Mouse (Mus musculus) heart, adult 11 months (tissue): ENCODE results near the gene Akap9.
"Not testable (repeated sequence)": the region's sequence is repeated elsewhere in the genome, so short reads cannot be mapped to it uniquely, and the experiment has no call there.

Experiments
- DNase-seq: peaks from one replicate; pipeline ENCODE4 v3.0.0; 2022

The Akap9 gene

GRCm38 (mm10) chr5:4040922-4041321 lies 113.1 kb downstream of the Akap9 start:
- DNase-seq, result no peak

- no peak for DNase-seq
Observed at GRCm38 (mm10) chr5:4060313-4060712, 132.5 kb downstream of the Akap9 start.

GRCm38 (mm10) chr5:4066476-4067115 lies 138.7 kb downstream of the Akap9 start:
- DNase-seq, result no peak

GRCm38 (mm10) chr5:4067203-4067602 lies 139.3 kb downstream of the Akap9 start:
- no peak for DNase-seq

- no peak for DNase-seq
Observed at GRCm38 (mm10) chr5:4079086-4079485, 151.2 kb downstream of the Akap9 start.

- DNase-seq, result peak; percentile 12
Observed at GRCm38 (mm10) chr5:4080861-4081260, 153.0 kb downstream of the Akap9 start.

GRCm38 (mm10) chr5:4081513-4081912 lies 153.7 kb downstream of the Akap9 start:
- DNase-seq, result no peak

- no peak for DNase-seq
Observed at GRCm38 (mm10) chr5:4084948-4085347, 157.1 kb downstream of the Akap9 start.

GRCm38 (mm10) chr5:4086309-4086708 lies 158.5 kb downstream of the Akap9 start:
- no peak for DNase-seq

GRCm38 (mm10) chr5:4088190-4088589 lies 160.3 kb downstream of the Akap9 start:
- DNase-seq, result peak; percentile 72

GRCm38 (mm10) chr5:4094471-4094870 lies 166.6 kb downstream of the Akap9 start:
- DNase-seq, result peak; percentile 87

GRCm38 (mm10) chr5:4101031-4101430 lies 173.2 kb downstream of the Akap9 start:
- peak; percentile 74 for DNase-seq

- DNase-seq, result peak; percentile 23
Observed at GRCm38 (mm10) chr5:4101770-4102169, 173.9 kb downstream of the Akap9 start.

- DNase-seq, result no peak
Observed at GRCm38 (mm10) chr5:4103626-4104340, 175.9 kb downstream of the Akap9 start.

GRCm38 (mm10) chr5:4104341-4105040 lies 176.6 kb downstream of the Akap9 start, which contains the start of gene Cyp51:
TSS of gene Cyp51 (minus strand) at chr5:4104746.
- peak; percentile 99 for DNase-seq

GRCm38 (mm10) chr5:4105651-4106186 lies 177.9 kb downstream of the Akap9 start:
- peak; percentile 54 for DNase-seq

GRCm38 (mm10) chr5:4107056-4107455 lies 179.2 kb downstream of the Akap9 start:
- DNase-seq, result not testable (repeated sequence)

- no peak for DNase-seq
Observed at GRCm38 (mm10) chr5:4112570-4113098, 184.8 kb downstream of the Akap9 start.
